Mouse (Mus musculus) right cerebral cortex, postnatal 10 days (tissue): Measurements from ENCODE around the gene Cyth2.

Source experiments
- DNase-seq, 2 experiments: peaks; one replicate each; pipeline ENCODE4 v3.0.0; 2021; ENCODE audit warnings: low spot score in 2 of 2

Cyth2 gene

GRCm38 (mm10) chr7:45813787-45814779, at the start of gene Cyth2:
TSS of gene Cyth2 (minus strand) at chr7:45814581.
- DNase-seq = peak; percentile 99 to 100

DNA sequence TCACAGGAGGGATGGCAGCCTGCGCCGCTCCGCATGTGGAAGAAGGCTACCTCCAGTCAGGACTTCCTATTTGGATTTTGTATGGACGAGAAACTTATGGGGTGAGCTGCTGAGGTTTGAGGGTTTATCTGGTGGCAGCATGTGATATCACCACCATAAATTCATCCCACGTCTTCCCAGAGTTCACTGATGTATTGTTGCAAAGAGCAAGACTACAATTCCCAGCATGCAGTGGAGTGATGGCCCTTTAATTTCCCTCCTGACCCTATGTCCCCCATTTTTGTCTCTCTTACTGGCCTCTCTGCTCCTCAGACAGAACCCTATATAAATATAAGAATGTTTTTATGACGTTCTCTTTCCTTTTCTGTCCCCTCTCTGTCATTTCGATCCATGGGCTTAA, 48.4 kb upstream of the Cyth2 start:
- DNase-seq = no peak

DNA sequence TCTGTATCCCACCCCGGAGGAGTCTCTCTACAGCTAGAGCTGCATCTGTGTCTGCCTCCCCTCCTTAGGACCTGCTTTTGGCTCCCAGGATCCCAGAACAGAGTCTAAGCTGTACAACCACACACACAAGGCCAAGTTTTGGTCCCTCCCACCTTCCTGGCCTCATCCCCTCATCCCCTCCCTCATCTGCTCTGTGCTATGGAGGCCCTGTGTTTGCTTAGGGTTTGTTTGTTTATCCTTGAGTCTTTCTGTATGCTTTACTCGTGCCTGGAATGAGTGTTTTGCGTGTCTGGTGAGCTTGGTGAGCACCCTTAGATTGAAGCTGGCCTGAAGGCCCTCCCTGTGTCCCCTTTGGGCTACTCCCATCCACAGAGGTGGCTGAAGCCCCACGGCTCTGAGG, 44.6 kb upstream of the Cyth2 start:
- DNase-seq = no peak

DNA sequence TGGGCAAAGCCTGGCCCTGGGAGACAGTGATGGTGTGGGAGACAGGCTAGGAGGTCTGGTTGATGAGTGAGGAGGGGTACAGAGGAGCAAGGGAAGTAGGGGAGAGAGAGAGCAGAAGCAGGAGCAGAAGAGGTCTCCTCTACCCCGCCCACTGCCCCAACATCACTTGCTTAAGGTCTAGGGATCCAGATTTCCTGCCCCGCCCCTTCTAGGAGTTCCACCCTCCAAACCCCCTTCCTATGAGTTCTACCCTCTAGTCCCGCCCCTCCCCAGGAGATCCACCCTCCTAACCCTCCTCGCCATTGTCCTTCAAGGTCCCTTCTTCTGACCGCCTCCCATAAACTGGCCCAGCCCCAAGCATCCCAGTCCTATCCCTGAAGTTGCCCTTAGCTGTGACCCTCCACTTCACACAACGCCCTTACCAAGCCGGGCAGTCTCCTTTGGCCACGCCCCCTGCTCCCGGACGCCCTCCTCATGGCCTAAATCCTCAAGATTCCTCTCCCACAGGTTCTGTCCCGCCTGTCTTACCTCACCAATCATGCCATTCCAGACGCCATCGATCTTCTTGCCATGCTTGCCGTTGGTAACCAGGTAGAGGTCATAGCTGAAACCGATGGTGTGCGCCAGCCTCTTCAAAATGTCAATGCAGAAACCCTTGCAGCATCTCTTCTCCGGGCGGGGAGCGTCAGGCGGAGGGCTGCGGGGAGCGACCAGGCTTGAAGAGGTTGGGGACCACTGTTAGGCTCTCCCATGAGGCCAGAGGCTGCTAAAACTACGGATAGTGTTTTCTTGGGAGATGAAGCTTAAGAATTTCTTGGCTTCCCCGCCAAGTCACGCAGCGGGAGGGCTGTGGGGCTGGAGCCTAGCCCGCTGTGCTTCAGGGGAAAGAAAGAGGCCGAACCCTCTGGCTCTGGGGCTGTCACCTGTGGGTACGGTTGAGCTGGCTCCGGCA, 42.8 kb upstream of the Cyth2 start:
- DNase-seq = peak in 1 of 2 experiments; percentile 36

GRCm38 (mm10) chr7:45853089-45853488, 38.7 kb upstream of the Cyth2 start:
- no peak for DNase-seq

DNA sequence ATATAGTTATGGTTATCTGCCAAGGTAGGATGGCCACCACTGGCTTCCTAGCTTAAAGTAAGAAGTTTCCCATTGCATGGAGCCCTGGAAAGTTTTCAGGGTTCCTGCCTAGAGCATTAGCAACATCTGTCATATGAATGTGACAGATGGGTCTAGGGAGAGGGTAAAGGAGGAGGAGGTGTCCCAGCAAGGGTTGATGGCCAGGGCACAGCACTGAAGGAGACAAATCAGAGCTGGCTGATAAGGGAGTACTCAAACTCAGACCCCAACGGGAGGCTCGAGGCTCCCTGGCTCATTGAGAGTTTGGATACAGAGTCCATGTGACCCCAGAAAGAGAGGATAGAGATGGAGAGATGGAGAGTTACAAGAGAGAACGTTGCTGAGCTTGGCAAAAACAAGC, 36.3 kb upstream of the Cyth2 start:
- no peak for DNase-seq

DNA sequence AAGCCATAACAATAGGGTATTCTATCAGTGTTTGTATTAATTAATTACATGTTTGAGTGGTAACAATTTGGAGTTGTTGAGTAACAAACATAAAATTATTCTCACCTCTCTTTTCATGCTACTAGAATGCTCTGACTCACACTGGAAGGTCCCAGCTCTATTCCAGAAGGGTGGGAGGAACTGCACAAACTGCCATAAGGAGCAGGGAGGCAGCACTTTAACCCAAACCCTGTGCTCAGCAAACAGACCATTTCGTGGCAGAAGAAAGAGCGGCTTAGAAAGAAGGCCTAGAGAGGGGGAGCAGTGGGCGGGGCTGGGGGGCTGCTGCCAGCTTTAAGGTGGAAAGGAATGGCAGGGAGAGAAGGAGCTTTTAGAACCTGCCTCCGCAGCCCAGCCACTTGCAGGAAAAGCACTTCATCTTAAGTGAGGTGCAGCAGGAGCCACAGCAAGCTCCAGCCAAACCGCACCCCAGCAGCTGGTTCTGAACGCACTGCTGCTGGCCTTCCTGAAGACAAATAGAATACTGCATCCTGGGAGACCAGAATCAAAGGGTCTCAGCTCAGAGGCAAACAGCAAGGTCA, 34.2 kb upstream of the Cyth2 start:
- DNase-seq = no peak

DNA sequence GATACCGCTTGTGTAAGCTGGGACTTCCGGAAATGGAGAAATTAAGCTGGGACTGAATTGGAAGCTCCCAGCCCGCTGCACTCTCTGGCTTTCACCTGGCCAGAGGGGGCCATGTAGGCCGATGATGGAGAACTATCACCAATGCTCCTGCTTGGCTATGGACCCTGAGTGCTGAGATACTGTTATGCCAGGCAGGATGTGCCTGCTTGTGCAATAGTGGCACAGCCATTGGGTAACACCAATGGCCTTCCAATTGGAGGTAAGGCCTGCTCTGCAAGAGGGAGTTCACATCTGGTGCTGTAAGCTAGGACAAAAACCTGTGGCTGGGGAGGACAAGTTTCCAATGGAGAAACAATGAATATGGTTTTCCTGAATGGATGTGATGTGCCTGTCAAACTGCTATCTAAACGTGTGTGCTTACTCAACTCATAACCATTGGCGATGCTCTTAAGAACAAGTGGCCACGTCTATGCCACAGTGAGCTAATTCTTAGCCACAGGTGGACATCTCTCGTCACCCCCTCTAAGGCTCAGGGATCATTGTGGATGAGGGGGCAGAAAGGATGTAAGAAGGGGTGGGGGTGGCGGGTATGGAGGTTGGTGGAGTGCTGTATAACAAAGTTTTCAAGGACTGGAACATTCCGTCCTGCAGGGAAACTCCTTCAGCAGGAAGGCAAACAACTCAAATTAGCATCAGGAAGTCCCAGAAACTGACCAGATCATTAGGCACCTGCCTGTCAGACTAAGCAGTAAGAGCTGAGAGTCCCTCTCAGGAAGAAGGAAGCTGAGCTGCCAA, 28.8 kb upstream of the Cyth2 start:
- no peak for DNase-seq

DNA sequence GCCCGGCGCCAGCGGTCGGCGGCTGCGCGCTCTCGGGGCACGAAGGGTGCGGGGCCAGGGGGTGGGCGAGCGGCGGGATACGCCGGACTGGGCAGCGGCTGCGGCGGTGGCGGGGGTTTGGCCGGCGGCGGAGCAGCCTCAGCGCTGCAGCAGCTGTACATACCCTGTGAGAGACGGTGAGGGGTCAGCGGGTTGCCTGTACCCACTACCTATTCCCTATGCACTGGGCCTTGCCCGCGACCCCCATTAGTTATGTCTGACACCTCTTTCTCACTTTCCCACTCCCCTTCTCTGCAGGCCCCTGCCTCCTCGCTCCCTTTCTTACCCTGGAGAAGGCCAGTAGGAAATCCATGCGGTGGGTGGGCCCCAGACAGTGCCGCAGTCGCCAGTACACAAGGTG, 19.5 kb upstream of the Cyth2 start:
- no peak for DNase-seq

DNA sequence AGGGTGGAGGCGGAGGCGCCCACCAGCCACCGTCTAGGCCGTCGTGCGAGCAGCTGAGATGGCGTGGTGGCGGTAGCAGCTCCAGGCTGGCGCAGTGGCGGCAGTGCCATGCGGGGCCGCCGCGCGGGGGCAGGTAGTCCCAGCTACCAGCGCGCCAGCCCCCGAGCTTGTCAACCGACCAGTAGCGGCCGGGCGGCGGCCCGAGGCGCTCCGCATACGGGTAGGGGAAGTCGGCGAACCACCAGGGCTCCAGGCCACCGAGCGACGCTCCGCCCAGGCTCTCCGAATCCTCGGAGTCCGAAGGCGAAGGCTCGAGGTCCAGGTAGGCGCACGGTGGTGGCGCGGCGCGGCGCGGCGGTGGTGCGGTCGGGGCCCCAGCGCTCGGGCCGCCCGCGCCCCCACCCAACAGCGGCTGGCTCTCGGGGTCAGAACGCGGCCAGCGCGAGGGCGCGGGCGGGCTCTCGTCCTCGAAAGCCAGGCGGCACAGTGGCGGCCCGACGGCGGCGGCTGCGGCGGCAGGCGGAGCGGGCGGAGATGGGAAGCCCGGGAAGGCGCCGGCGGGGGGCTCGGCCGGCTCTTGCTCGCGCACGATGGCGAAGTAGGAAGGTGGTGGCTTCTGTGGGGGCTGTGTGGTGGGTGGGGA, 18.9 kb upstream of the Cyth2 start:
- peak in 1 of 2 experiments; percentile 51 for DNase-seq

DNA sequence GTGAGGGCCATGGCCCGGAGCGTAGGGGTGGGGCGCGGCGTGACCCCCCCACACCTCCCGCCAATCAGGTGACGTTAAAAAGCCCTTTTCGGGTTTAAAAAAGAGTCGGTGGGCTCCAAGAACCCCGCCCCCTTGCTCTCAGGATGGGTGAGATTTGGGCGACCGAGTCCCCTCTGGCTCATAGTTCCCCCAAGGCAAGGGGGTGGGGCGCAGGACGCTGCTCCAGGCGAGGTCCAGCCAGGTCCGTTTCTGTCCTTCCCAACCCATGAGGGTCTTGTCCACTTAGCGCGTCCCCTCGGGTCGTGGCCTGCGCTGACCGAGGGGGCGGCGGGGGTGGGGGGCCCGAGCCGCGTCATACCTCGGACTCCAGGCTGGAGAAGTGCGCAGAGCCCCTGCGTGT, 18.0 kb upstream of the Cyth2 start:
- no peak for DNase-seq

GRCm38 (mm10) chr7:45831128-45831525, 16.7 kb upstream of the Cyth2 start:
- no peak for DNase-seq

DNA sequence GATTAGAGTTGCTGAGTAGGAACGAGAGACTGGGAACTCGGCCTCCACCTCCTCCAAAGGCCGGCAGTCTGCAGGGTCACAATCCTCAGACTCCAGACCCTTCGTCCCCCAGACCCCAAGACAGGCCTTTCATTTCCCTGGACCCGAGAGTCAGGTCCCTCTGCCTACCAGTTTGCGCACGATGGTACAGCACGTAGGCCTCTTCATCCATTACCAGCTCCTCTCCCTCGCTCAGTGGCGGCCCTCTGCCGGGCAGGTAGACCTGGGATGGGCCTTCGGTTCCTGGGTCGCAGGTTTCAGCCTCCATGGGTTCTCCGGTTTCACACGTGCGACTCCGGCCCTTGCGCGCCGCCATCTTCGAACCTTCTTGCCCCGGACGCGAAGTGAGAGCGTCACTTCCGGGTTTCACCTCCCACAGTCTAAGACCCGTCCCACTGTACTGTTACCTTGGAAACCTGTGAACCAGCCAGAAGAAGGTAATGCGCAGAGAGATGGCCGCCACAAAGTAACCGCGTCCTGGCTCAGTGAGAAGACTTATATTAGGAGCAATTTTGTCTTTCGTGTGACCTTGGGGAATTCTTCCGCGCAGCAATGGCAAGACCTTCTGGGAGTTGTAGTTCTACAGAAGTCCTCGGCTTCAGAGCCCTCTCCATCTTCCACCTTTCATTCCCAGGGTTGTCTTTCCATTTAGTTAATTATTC, 16.2 kb upstream of the Cyth2 start, which contains the start of gene Grwd1:
Gene Grwd1, minus strand, starts transcription at position 518 of the 701 bp plus-strand sequence.
- peak; percentile 91 to 94 for DNase-seq

DNA sequence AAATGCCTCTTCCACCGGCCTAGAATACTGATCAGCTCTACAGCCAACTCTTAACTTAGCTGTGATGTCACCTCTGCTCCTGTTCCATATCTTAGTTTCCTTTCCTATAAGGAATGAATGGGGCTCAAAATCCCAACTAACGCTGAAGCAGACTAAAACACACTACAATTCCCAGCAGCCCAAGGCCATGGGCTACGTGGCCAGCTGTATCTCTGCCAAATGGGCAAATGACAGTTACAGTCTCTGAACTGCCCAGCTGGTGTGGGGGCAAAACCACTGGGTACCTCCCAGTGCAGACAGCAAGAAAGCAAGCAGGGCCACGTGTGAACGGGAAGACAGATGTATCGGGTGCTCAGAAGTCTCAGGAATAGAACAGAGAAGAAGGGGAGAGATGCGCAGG, 12.2 kb upstream of the Cyth2 start:
- DNase-seq = no peak

DNA sequence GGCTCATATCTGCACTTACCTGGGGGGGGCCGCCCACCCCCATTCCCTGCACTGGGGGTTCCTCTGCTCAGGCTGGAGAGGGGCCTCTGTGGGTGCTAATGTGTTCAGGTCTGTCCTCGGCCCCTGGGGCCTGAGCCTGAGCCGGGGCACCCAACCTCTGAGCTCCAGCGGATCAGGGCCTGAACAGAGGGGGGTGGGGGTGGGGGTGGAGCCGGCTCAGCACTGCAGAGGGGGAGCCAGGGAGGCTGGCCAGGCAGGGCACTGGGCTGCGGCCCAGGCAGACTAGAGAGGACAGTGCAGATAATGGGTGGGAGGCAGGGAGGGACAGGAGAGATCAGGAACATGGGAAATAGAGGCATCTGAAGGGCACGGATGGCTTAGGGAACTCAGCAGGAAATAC, 10.2 kb upstream of the Cyth2 start, which contains the start of gene Kcnj14:
Gene Kcnj14, minus strand, starts transcription at position 185 of the 400 bp plus-strand sequence.
- DNase-seq = no peak

DNA sequence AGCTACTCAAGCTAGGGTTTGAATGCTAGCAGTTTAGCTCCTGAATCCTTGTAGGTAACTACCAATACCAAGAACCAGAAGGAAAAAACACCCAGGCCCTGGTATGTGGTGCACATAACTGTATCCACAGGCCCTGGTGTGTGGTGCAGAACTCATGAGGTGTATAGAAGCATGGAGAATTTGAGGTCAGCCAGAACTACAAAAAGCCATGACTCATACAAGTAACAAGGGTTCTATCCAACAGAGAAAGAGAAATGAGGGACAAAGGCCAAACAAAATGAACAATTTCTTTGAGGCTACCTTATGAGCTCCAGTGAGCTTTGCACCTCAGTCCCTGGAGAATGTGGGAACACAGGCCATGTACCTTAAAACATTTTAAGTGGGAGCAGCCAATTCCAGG, 6.5 kb upstream of the Cyth2 start:
- DNase-seq = no peak

- DNase-seq = no peak
These were observed 5.5 kb upstream of the Cyth2 start for GRCm38 (mm10) chr7:45819843-45820242.

DNA sequence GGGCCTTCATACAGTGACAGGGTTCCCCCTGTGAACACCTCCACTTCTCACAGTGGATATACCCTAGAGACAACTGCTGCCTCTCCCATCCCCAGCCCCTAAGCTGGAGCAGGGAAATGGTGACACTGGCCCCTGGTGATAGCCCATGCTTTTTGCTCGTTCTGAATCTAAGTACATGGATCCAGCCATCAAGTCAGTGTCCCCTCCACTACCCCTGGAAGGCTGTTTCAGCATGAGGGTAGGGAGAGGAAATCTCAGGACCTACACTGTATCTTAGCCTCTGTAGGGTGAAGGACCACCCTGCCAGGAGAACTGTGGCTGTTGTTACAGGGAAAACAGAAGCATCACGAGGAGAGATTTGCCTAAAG, 1.6 kb upstream of the Cyth2 start:
- DNase-seq = no peak

GRCm38 (mm10) chr7:45815323-45815983, 1.1 kb upstream of the Cyth2 start:
- DNase-seq = peak; percentile 38 to 56
